Mouse (Mus musculus): ENCODE measurements at regions not wholly inside any gene's neighbourhood (a gene's known extent, or its start where the extent isn't known, plus 50 kb on each side); places are given as distances from the start of the nearest gene placed in this dataset.

GRCm38 (mm10) chr5:46830797-46831618 is 973.6 kb upstream of the Lcorl start:
- Histone ChIP-seq H3K4me1 (replicated peaks; ENCODE audit: low read depth, low read length) (no peaks in the 10 kb centered on the region), H3K4me3 (replicated peaks; ENCODE audit: low read length) (no peak overlapping the region), H3K36me3 (ENCODE audit: insufficient read depth, low read length) (no peaks in the 10 kb centered on the region), H3K27me3 (ENCODE audit: insufficient read depth, low read length) (no peaks in the 10 kb centered on the region), H3K9me3 (ENCODE audit: low read length) (no peaks in the 10 kb centered on the region)
- TF ChIP-seq POU5F1 (IDR thresholded peaks at IDR 0.05; ENCODE audit: borderline replicate concordance, low read length) (no peak), CTCF (conservative IDR thresholded peaks at IDR 0.05; ENCODE audit: low read length) (no peak), NANOG (IDR thresholded peaks at IDR 0.05; ENCODE audit: borderline replicate concordance, low read length) (no peak)

DNA sequence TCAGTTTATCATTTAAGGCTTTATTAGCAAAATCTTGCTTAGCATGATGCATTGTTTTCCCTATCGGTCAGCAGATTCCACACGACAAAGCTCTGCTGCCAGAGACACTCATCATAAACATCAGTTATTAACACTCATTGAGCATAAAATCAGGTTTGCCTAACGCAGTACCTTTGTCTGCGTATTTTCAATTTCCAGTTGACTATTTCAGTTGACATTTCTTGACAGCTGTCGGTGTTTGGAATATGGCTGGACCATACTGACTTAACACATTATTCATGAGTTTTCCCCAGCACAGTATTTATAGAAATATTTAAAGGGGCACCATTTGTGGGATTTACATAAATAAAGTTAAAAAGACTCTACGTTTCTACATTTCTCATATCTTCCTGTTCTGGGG is 972.7 kb upstream of the Lcorl start:
- Histone ChIP-seq H3K4me1 (replicated peaks; ENCODE audit: low read depth, low read length) (no peaks in the 10 kb centered on the region), H3K36me3 (ENCODE audit: insufficient read depth, low read length) (no peaks in the 10 kb centered on the region), H3K27me3 (ENCODE audit: insufficient read depth, low read length) (no peaks in the 10 kb centered on the region), H3K9me3 (ENCODE audit: low read length) (no peaks in the 10 kb centered on the region), H3K4me3 (replicated peaks; ENCODE audit: low read length) (no peak overlapping the region)
- TF ChIP-seq NANOG (IDR thresholded peaks at IDR 0.05; ENCODE audit: borderline replicate concordance, low read length) (no peak), POU5F1 (IDR thresholded peaks at IDR 0.05; ENCODE audit: borderline replicate concordance, low read length) (no peak), CTCF (conservative IDR thresholded peaks at IDR 0.05; ENCODE audit: low read length) (no peak)

DNA sequence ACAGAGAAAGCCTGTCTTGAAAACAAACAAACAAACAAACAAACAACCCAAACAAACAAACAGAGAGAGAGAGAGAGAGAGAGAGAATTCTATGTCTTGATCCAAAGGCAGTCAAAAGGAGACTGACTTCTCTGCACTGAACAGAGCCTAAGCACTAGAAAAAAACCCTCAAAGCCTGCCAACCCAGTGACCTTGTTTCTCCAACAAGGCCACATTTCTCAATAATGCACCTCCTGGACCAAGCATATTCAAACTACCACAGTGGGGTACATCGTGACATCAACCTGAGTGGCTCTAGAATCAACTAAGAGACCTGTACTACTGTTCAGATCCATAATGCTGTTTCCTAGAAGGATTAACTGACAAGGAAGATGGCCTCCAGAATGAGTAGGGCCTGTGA is 969.0 kb upstream of the Lcorl start:
- Histone ChIP-seq H3K9me3 (ENCODE audit: low read length) (no peaks in the 10 kb centered on the region), H3K4me1 (replicated peaks; ENCODE audit: low read depth, low read length) (no peaks in the 10 kb centered on the region), H3K27me3 (ENCODE audit: insufficient read depth, low read length) (no peaks in the 10 kb centered on the region), H3K36me3 (ENCODE audit: insufficient read depth, low read length) (no peaks in the 10 kb centered on the region), H3K4me3 (replicated peaks; ENCODE audit: low read length) (no peak overlapping the region)
- no peak for TF ChIP-seq CTCF (conservative IDR thresholded peaks at IDR 0.05; ENCODE audit: low read length)
- TF ChIP-seq NANOG (IDR thresholded peaks at IDR 0.05; ENCODE audit: borderline replicate concordance, low read length): no peak
- no peak for TF ChIP-seq POU5F1 (IDR thresholded peaks at IDR 0.05; ENCODE audit: borderline replicate concordance, low read length)

DNA sequence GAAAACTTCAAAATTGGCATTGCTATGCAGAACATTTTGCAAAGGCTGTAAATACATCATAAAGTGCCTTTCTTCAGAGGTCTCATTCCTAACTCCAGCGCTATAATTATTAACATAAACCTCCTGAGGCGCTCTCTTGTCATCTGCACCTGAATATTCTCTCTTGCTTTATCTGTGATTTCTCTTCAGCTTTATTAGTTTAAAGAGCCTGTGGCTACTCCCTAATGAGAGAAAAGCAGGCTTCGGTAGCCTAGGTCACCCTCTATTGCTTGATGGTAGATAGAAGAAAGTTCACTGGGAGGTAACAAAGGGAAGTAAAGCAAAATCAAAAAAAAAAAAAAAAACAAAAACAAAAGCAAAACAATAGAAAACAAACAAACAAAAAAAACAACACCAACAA is 967.5 kb upstream of the Lcorl start:
- Histone ChIP-seq H3K36me3 (ENCODE audit: insufficient read depth, low read length) (no peaks in the 10 kb centered on the region), H3K4me1 (replicated peaks; ENCODE audit: low read depth, low read length) (no peaks in the 10 kb centered on the region), H3K4me3 (replicated peaks; ENCODE audit: low read length) (no peak overlapping the region), H3K27me3 (ENCODE audit: insufficient read depth, low read length) (no peaks in the 10 kb centered on the region), H3K9me3 (ENCODE audit: low read length) (no peaks in the 10 kb centered on the region)
- no peak for TF ChIP-seq CTCF (conservative IDR thresholded peaks at IDR 0.05; ENCODE audit: low read length)
- TF ChIP-seq NANOG (IDR thresholded peaks at IDR 0.05; ENCODE audit: borderline replicate concordance, low read length): no peak
- TF ChIP-seq POU5F1 (IDR thresholded peaks at IDR 0.05; ENCODE audit: borderline replicate concordance, low read length): no peak

DNA sequence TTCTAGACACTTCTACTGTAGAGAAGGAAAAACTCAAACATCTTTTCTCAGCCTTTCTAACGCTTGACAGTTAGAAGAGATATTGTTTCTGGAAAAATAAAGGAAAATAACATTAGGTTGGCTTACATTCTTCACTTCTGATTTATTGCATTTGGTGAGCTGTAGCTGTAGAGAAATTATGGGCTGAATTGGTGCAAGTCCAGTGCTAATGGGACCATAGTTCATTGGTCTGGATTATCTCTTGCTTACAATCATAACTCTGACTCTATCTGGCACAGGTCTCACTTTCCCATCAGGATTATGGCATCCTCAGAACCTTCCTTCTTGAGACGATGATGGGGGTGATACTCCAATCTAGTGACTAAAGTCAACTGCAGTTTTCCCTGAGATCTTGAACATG is 937.7 kb upstream of the Lcorl start:
- Histone ChIP-seq H3K36me3 (ENCODE audit: insufficient read depth, low read length) (no peaks in the 10 kb centered on the region), H3K27me3 (ENCODE audit: insufficient read depth, low read length) (no peaks in the 10 kb centered on the region), H3K4me1 (replicated peaks; ENCODE audit: low read depth, low read length) (no peaks in the 10 kb centered on the region), H3K4me3 (replicated peaks; ENCODE audit: low read length) (no peak overlapping the region), H3K9me3 (ENCODE audit: low read length) (no peaks in the 10 kb centered on the region)
- no peak for TF ChIP-seq CTCF (conservative IDR thresholded peaks at IDR 0.05; ENCODE audit: low read length)
- no peak for TF ChIP-seq POU5F1 (IDR thresholded peaks at IDR 0.05; ENCODE audit: borderline replicate concordance, low read length)
- no peak for TF ChIP-seq NANOG (IDR thresholded peaks at IDR 0.05; ENCODE audit: borderline replicate concordance, low read length)

GRCm38 (mm10) chr5:46794028-46794705 is 936.8 kb upstream of the Lcorl start:
- Histone ChIP-seq H3K27me3 (ENCODE audit: insufficient read depth, low read length) (no peaks in the 10 kb centered on the region), H3K36me3 (ENCODE audit: insufficient read depth, low read length) (no peaks in the 10 kb centered on the region), H3K9me3 (ENCODE audit: low read length) (no peaks in the 10 kb centered on the region), H3K4me3 (replicated peaks; ENCODE audit: low read length) (no peak overlapping the region), H3K4me1 (replicated peaks; ENCODE audit: low read depth, low read length) (no peaks in the 10 kb centered on the region)
- TF ChIP-seq CTCF (conservative IDR thresholded peaks at IDR 0.05; ENCODE audit: low read length) (no peak), NANOG (IDR thresholded peaks at IDR 0.05; ENCODE audit: borderline replicate concordance, low read length) (no peak), POU5F1 (IDR thresholded peaks at IDR 0.05; ENCODE audit: borderline replicate concordance, low read length) (no peak)

- H3K4me3 ChIP-seq (replicated peaks; ENCODE audit: low read length): no peak overlapping the region
- TF ChIP-seq POU5F1 (IDR thresholded peaks at IDR 0.05; ENCODE audit: borderline replicate concordance, low read length): no peak
- no peak for TF ChIP-seq CTCF (conservative IDR thresholded peaks at IDR 0.05; ENCODE audit: low read length)
- TF ChIP-seq NANOG (IDR thresholded peaks at IDR 0.05; ENCODE audit: borderline replicate concordance, low read length): no peak
- H3K9me3 ChIP-seq (ENCODE audit: low read length): no peaks in the 10 kb centered on the region
Measured at GRCm38 (mm10) chr5:46791051-46791450, 933.6 kb upstream of the Lcorl start.

DNA sequence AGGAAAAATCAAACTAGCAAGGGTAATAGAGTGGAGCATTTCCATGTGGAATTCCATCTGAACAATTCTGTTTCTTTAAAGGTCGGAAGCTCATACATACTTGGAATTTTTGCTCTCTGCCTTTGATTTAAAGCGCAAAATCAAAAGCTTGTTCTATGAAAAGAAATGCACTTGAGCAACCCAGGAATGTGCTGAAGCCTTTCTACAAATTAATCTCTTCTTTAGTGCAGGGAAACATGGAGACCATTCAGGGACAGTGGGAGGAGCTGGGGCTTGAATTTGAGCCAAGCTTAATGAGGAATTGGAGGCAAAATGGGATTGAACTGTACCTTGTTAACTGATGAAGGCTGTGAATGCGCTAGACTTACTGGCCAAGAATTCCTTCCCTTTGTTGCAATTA is 933.1 kb upstream of the Lcorl start:
- no peaks in the 10 kb centered on the region for H3K27me3 ChIP-seq (ENCODE audit: insufficient read depth, low read length)
- H3K4me1 ChIP-seq (replicated peaks; ENCODE audit: low read depth, low read length): no peaks in the 10 kb centered on the region
- H3K4me3 ChIP-seq (replicated peaks; ENCODE audit: low read length): no peak overlapping the region
- H3K36me3 ChIP-seq (ENCODE audit: insufficient read depth, low read length): no peaks in the 10 kb centered on the region
- TF ChIP-seq POU5F1 (IDR thresholded peaks at IDR 0.05; ENCODE audit: borderline replicate concordance, low read length): no peak
- TF ChIP-seq CTCF (conservative IDR thresholded peaks at IDR 0.05; ENCODE audit: low read length): no peak
- no peak for TF ChIP-seq NANOG (IDR thresholded peaks at IDR 0.05; ENCODE audit: borderline replicate concordance, low read length)
- no peaks in the 10 kb centered on the region for H3K9me3 ChIP-seq (ENCODE audit: low read length)

More at GRCm38 (mm10) chr5:46791051-46791450, 933.6 kb upstream of the Lcorl start:
- no peaks in the 10 kb centered on the region for H3K36me3 ChIP-seq (ENCODE audit: insufficient read depth, low read length)
- H3K4me1 ChIP-seq (replicated peaks; ENCODE audit: low read depth, low read length): no peaks in the 10 kb centered on the region
- no peaks in the 10 kb centered on the region for H3K27me3 ChIP-seq (ENCODE audit: insufficient read depth, low read length)
